Mouse (Mus musculus): ENCODE measurements around the gene Aff3. TPM values are rescaled to one million over a fixed set of nuclear protein-coding genes. Genes with fewer than 3 reads are reported as not detected.
"Not testable (repeated sequence)": the region's sequence is repeated elsewhere in the genome, so short reads cannot be mapped to it uniquely, and the experiment has no call there.

Aff3 gene
- total RNA-seq, 2 experiments from 2014 or later, result 3.7 to 4.6 TPM

DNA sequence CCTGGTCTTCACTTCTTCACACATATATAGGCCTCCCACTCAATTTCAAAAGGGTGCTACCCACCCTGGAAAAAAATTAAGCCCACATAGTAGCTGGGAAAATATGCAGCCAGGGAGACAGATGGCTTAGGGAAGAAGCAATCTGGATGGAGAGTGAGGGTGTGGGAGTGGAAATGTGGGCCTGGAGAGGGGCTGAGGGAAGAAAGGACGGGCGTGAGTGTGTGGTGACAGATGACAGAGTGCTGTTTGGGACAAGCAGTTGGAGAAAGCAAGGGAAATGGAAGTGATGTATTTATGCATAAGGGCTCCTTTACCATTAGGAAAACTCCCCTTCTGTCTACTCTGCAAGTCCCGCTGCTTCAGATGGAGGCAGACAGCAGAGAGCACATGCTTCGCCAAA lies 226.3 kb downstream of the Aff3 start:
- no peak for DNase-seq

DNA sequence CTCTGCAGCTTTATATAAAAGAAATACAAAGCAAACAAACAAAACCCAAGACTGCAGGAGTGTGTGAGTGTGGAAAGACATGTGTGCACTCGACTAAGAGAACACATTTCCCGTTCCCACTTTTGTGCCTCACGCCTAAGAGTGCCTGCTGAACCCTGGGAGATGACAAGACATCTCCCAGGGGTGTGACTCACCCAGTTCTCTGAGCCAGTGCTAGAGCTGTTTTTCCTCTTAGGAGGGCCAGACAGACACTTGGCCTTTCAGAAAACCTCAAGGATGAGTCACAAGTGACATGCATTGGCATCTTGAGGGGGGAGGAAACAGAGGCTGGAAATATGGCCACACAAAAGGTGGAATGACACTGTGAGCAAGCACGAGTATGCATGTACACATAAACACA lies 227.1 kb downstream of the Aff3 start:
- DNase-seq, result no peak

DNA sequence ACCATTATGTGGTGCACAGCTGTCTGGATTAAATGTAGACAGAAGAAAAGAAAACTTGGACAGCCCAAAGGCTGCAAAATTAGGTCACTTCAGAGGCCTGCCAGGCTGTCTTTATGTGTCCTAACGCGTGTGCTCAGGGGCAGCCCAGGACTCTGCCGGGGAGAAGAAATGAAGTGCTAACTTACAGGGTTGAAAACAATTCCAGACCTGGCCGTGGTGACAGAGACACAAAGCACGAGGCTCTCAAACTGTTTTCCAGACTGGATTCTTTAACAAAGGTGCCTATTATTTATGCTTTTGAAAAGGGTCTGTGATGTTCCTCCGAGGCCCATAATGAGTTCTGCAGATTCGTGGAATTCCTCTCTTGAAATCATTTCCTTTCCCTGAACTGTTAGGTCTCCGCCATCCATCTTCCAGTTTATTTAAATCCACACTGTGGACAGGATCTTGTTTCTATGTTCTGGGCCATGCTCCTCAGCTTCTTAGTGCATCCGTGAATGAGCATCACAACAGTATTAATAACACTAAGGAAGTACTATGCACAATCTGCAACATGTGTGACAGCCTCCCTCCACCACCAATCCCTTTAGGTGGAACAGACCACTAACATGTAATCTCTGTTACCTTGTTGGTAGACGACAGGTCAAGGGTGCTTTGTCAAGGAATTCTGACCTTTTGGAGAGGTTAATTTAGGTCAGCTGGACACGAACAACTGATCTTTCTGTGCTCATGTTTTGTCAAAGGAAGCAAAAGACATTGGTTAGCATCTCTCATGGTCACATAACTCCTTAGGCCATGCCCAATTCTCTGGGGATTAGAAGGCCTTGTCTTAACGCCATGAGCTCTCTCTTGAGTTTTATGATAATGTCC lies 228.0 kb downstream of the Aff3 start:
- DNase-seq, result no peak

DNA sequence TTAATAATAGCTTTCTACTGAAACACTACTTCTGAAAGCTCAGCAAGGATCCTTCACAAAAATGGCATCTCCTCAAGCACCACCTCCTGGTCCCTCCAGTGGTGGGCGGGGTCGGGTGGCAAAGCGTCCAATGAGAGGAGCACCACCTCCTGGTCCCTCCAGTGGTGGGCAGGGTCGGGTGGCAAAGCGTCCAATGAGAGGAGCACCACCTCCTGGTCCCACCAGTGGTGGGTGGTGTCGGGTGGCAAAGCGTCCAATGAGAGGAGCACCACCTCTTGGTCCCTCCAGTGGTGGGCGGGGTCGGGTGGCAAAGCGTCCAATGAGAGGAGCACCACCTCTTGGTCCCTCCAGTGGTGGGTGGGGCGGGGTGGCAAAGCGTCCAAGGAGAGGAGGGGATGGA lies 234.4 kb downstream of the Aff3 start:
- not testable (repeated sequence) for DNase-seq

DNA sequence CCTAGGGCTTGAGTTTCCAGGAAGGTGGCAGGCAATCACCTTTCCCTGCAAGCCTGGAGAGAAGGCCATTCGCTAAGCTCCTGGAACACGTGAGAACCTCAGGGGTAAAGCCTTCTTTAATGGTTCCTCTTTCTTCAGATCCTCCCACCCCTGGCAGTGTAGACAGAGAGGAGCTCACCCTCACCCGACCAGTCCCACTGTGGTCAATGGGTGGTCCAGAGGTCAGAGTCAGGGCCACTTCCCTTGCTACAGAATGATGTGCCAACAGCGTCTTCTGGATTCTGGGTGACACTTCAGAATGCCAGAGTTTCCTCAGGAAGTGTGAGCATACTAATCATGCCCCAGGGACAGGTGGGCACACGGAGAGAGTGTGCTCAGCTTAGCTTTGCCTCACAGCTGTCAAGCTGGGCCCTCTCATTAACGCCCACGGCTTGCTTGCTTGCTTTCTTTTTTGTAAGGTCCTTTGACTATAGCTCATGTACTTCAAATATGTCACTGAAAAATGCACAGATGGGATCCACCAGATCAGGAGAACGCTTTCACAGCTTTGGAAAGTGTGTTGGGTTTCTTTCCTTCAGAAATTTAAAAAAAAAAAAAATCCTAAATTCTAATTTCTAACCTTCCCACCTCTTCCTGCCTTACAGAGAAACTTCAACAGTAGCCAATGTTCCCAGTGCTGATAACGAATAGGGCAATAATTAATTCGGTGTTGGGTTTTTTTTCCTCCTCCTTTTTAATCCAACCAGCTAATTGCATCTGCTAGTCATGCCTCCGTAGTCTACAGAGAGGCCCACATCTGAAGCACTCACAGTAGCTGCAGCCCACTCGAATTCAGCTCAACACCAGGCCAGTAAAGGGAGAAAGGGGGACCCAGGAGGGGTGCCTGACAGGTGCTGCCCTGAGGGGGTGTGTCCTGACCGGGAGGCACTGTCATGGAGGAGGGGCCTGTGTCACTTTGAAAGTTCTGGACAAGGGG lies 235.8 kb downstream of the Aff3 start:
- no peak for DNase-seq

DNA sequence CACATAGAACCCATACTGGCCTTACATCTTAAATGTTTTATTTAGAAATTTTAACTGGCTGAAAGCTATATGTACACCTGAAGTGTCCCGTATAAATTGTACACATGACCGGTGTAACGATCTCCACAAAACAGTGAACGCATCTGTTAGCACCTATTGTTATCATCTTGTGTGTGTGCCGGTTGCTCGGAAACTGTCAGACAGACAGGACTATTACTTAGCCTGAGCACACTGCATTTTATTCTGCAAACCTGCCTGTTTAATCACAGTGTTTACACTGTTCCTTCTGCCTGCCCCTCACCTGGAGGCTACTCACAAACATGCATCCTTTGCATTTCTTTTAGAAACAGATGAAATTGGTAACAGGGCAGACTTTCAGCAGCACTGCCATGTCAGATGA lies 241.8 kb downstream of the Aff3 start:
- DNase-seq, result no peak

DNA sequence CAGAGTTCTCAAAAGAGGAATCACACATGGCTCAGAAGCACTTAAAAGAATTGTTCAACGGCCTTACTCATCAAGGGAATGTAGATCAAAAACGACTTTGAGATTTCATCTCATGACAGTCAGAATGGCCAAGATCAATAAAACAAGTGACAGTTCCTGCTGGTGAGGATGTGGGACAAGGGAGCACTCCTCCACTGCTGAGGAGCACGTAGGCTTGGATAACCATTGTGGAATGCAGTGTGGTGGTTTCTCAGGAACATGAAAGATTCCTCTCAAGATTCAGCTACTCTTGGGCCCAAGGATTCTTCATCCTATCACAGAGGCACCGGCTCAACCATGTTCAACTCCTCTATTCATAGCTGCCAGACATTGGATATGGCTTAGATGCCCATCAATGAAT lies 245.4 kb downstream of the Aff3 start:
- DNase-seq, result no peak

DNA sequence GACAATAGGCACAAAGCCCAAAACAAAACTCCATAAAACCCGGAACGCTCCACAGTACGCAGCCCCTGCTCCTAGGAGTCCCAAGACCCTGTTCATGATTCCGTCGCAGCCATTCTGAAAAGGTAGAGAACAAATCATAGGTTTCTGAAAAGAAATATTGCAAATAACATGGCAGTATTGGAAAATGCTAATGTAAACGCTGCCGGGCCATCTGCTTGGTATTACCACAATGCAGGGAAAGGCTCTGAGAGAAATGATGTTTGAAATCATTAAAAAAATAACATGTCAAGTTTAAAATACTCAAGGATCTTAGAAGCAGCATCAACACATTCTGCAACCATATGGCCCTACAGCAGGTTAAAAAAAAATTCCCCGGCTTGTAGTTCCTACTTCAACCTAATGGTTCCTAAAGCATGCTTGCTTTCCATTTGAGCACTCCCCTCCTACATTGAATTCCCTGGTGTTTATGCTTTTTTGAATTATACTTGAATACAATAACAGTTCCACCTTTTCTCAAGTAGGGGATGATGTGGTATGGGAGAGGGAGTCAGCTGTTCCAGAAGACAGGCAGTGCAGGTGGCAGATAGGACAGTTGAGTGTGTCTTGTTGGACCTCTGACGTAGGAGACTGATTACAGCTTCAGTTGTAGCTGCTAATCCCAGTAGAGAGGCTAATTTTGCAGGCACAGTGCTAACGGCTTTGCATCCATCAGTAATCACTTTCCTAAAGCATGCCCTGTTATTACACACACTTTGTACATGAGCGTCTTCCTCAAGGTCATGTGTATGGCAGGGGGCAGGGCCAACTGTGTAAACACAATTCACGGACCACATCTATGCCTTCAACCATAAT lies 246.3 kb downstream of the Aff3 start:
- DNase-seq, result no peak

DNA sequence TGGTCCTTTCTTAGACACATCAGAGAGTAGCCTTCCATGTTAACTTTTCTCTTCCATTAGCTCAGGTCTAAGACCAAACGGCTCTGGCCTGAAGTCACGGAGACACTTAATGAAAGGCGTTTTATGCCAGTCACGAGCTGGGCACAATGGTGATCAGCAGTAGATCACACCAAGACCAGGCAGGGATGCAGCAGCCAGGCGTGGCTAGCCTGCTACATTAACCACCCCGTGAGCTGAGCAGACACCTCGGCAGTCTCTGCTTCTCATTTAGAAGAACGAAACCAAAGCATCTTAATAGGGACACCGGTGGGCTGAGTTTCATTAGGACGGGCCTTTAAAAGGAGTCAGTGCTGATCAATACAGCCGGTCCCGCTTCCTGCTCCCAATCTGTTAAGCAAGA lies 247.6 kb downstream of the Aff3 start:
- no peak for DNase-seq

DNA sequence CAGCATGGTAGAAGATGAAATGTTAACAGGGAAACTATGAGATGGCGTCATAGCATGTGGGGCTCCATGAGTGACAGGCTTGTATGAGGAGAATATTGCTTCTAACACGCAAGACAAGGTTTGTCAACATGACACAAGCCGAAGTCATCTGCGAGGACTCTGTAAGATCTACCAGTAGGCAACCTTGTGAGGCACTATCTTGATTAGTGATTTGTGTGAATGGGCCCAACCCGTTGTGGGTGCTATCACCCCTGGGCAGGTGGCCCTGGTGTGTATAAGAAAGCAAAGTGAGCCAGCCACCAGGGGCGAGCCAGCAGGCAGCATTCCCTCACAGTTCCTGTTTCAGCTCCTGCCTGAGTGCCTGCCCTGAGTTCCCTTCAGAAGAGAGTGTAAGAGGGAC lies 249.2 kb downstream of the Aff3 start:
- DNase-seq, result no peak

DNA sequence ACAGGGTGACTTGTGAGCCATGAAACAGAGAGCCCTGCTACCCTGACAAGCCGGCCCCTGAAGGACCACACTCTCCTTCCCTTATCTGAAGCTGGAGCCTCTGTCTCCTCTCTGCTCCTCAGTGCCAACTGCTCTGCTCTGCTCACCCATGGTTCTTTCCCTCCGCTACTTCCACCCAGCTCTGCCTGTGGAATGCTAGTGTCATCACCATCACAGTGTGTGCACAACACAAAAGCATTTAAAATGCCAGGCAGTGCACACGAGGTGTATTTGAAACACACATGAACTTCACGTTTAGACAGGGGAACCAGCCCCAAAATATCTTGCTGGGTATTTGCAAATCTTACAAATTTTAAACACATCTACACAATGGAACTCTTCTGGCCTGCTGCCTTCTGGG lies 253.6 kb downstream of the Aff3 start:
- DNase-seq, result no peak

DNA sequence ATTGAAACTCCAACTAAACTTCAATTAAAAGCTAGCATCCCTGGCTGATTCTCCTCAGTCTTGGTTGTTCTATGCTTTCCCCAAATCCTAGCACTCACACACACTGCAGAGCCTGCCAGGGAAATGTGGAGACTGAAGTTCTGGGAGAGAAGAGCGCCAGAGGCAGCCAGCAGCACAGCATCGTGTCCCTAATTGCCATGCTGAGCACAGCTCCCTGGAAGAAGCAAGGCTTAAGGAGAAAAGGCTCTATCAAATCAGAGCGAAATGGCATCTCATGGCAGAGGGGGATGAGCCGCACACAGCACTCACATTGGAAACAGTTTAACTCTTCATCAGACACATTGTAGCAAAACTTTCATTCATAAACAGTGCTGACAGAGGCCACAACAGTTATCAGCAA lies 254.3 kb downstream of the Aff3 start:
- DNase-seq, result no peak

DNA sequence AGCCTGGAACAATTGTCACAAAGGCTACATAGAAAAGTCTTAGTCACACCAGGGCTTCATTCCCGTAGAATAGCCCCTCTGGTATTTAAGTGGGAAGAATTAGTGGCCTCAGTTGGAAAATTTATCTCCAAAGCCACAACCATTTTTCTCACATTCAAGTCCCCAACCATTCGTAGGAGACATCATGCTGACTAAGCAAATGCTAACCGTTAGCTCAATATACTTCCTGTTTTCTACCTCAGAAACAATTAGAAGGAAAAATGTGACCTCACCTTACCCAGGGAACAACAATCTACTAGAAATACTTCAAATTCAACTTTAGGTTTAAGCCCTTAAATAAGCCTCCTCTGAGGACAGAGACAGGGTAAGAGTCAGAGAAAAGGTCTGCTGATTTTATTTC lies 256.5 kb downstream of the Aff3 start:
- DNase-seq, result no peak

DNA sequence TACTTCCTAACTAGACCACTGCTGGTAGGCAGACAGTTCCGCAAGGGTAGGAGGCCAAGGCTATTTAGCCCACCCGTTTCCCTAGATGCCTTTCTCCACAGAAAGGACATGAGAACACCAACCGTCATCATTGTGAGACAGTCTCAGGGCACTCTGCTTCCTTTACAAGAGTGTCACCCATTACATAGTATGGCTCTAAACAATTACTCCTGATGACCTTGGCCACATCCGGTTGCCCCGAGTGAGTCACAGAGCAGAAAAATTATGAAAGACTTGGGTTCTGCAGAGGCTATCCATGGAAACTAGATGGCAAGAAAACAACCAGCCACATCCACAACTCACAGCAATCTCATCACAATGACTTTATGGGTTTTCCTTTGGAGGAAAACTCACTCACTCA lies 261.0 kb downstream of the Aff3 start:
- DNase-seq, result peak; percentile 24 to 31

DNA sequence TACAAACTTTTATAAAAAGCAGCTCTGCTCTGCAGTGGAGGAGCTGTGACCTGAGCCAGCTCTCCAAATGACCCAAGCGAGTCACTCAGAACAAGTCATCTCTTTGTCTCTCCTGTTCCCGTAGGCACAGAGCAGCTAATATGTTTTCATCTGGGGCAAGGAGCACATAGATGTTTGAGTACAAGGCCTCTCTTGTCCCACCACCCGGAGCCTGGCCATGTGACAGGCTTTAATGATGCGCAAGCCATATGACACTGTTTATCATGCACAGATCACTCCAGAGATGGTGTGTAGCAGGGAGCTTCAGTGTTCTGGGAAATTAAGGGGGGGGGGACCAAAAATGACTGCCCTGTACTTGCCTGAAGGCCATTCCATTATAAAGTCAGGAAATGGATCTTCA lies 262.9 kb downstream of the Aff3 start:
- no peak for DNase-seq

DNA sequence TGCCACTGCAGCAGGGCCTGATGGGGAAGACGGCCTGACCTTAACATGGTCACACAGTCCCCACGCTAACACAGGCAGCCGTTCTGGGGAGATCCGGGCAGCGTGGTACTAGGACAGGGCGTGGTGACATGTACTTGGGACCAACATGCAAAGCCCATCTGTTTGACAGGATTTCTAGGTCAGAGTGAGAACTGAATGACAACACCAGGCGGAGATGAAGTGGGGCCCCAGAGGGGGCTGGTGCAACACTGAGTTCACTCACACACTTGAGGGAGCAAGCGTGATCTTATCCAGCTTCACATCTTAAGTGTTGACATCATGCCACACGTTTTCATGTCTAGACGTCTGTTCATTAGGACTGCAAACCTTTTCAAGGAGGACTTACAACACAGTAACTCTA lies 265.5 kb downstream of the Aff3 start:
- no peak for DNase-seq

DNA sequence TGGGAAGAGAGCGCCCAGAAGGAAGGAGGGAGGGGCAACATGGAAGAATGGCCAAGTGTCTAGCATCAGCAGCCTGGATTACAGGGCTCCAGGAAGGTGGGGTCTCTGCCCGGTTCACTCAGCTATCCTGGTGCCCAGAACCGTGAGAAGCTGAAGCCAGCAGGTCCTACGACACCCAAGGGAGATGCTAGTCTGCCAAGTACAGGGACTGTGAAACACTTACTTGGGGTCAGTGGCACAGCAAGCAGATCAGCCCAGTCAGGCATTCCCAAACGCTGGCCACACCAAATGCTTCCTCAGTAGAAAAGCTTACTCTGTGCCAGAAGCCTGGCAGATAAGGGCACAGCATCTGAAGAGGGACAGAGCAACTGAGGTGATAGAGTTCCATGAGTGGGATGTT lies 266.2 kb downstream of the Aff3 start:
- DNase-seq, result peak in 1 of 2 experiments; percentile 24

DNA sequence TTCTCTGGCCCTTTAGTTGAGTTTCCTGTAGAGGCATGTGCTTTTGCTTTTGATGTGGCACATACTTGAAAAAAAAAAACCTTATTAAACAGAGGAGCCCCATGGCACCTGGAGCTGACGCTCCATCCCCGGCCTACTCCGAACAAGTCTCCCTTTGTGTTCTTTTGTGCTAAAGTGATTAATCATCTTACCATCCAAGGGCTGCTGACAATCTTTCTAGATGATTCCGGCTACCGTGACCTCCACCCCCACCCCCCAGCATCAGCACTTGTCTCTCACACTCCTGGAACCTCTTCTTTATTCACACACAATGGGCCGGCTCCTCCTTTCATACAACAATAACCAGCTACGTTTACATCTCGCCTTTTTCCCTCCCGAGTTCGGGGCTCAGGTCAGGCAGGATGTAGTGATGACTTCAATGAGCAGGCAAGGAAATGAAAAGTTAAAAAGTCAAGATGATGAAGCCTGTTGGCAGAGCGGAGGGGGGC lies 269.5 kb downstream of the Aff3 start:
- DNase-seq, result no peak

DNA sequence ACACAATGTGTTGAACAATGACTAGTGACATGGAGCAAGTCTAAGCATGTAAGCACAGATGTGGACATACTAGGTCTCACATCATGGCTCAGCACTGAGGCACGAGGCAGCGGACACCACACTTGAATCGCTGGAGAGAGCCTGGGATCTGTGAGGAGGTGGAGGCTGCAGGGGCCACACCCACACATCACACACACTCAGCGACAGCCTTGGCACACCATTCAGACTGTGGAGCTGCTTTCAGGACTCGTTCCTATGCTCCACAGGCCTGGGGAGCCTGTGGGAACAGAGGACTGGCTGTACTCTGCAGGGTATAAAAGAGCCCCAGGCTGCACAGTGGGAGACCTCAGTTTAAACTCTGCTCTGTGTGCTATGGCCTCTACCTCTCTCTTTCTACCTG lies 270.3 kb downstream of the Aff3 start:
- no peak for DNase-seq

DNA sequence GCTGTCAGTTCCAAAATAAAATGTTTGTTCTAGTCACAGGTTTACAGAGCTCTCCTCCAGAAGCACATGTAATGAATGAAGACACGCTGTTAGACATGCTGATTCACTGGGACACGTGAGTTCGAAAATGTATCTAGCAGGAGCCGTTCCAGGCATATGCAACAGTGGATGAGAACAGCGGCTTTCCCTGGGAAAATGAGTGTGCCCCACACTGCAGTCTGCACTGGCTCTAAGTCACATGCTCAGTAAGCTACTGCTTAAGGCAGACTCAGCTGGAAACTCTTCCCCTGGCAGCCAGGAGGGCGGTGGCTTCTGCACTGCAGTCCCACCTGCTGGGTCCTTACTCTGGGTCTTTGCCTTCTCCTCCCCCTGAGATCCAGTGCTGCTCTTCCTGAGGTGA lies 271.2 kb downstream of the Aff3 start:
- DNase-seq, result no peak

DNA sequence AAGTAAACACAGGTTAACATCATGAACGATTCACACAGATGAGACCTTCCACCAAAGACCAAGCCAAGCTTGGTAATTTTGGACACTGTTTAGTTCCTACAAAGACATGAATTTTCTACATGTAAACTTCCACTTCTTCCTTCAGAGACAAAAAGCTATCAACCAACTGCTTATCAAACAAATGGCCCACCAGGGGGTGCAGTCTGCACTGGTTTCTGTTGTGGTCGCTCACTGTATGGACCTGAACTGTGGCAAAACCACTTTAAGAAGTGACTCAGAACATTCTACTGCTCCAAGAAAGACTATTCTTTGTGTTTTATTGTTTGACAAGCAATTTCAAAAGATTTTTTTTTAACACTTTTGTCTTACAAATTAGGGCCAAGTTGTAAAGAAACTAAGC lies 271.8 kb downstream of the Aff3 start:
- peak; percentile 77 to 84 for DNase-seq

DNA sequence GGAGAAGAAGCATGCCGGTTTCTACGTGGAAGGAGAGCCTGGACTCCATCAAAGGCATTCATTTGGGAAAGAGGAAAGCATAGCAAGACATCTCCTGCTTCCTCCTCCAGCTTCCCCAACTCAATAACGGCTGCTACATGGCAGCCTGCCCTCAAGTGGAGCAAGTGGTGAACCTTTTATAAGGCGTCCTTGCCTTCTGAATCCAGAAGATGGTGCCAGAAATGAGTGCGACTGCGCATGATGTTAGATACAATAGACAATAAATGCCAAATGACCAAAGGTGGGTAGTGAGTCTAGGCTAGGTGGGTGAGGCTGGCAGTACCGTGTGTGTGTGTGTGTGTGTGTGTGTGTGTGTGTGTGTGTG lies 273.9 kb downstream of the Aff3 start:
- no peak for DNase-seq
